In the genomic region with DNA sequence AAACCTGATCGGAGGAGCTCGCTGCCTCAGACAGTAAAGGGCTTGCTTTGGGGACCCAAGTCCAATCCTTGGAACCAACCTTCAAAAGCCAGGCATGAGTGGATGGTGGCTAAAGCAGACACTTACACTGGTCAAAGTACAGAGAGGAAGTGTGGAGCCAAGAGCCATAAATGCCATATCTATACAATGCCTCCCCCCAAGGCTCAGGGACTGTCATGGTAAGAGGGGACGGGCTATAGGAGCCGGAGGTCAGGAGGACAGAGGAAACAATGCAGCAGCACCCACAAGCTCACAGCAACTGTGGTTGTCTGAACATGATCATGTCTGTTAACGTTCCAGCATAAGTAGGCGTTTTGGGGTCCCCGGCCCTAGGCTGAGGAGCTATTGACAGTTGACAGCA, we compare ENCODE assay signal across 31 mouse cellular contexts. TPM values are rescaled to one million over a fixed set of nuclear protein-coding genes. Genes with fewer than 3 reads are reported as not detected.
DNase-seq lines count a peak whose midpoint lies in the region; ATAC-seq and TF ChIP-seq lines count a peak whose summit lies in the region.
"Had no signal": no experiment of that assay in that cellular context is flagged by ENCODE, and none has a peak within 500 bp of the region (broad histone marks: within the 10 kb centered on the region; RNA-seq: fewer than 3 reads in every experiment).

No protein-coding gene starts in this region.

- H3K4me1 ChIP-seq in heart, embryonic 10.5 days: peaks cover 4% of the 10 kb centered on the region; the same call in 1 of the 2 replicates
- H3K4me1 ChIP-seq in midbrain, embryonic 13.5 days (replicated peaks): no peaks in the 10 kb centered on the region
- no peaks in the 10 kb centered on the region for H3K4me1 ChIP-seq in midbrain, embryonic 16.5 days (ENCODE audit: control insufficient read depth, insufficient read depth, low read length)
- H3K4me1 ChIP-seq in intestine, embryonic 16.5 days (ENCODE audit: control insufficient read depth, insufficient read depth, low read length): no peaks in the 10 kb centered on the region
- peaks cover 8% of the 10 kb centered on the region; the same call in 1 of the 2 replicates for H3K4me1 ChIP-seq in small intestine, adult 2 months (ENCODE audit: control insufficient read depth, insufficient read depth, insufficient read length, low read length)
- H3K4me1 ChIP-seq: embryonic facial prominence, embryonic 13.5 days; forebrain, embryonic 12.5 days had no signal

- no peak overlapping the region for H3K4me3 ChIP-seq in heart, embryonic 10.5 days
- H3K4me3 ChIP-seq in midbrain, embryonic 13.5 days (replicated peaks): no peak overlapping the region
- H3K4me3 ChIP-seq in midbrain, embryonic 16.5 days (ENCODE audit: low read depth, low read length): no peak overlapping the region
- no peak overlapping the region for H3K4me3 ChIP-seq in intestine, embryonic 16.5 days (ENCODE audit: low read length)
- no peak overlapping the region for H3K4me3 ChIP-seq in small intestine, adult 2 months (ENCODE audit: low read depth, low read length)
- H3K4me3 ChIP-seq: embryonic facial prominence, embryonic 13.5 days; embryonic facial prominence, embryonic 15.5 days; erythroblast, embryonic 14.5 days; forebrain, embryonic 10.5 days; forebrain, embryonic 12.5 days had no signal

- H3K9me3 ChIP-seq in heart, embryonic 10.5 days: no peaks in the 10 kb centered on the region
- H3K9me3 ChIP-seq in midbrain, embryonic 13.5 days: no peaks in the 10 kb centered on the region
- no peaks in the 10 kb centered on the region for H3K9me3 ChIP-seq in midbrain, embryonic 16.5 days (replicated peaks; ENCODE audit: control insufficient read depth, low read length, poor library complexity, severe bottlenecking)
- no peaks in the 10 kb centered on the region for H3K9me3 ChIP-seq in intestine, embryonic 16.5 days (ENCODE audit: control insufficient read depth, low read length)
- H3K9me3 ChIP-seq: embryonic facial prominence, embryonic 13.5 days; embryonic facial prominence, embryonic 15.5 days; forebrain, embryonic 10.5 days; forebrain, embryonic 12.5 days had no signal

- TF ChIP-seq CTCF in small intestine, adult 2 months (IDR thresholded peaks at IDR 0.05; ENCODE audit: extremely low read depth, insufficient read length, insufficient replicate concordance, low read depth, low read length): no peak

- ATAC-seq in midbrain, embryonic 13.5 days: peak; percentile 40; the same call in 1 of the 2 replicates
- ATAC-seq in midbrain, embryonic 16.5 days: no peak
- ATAC-seq in intestine, embryonic 16.5 days: peak; percentile 91

- no peak overlapping the region for H3K4me2 ChIP-seq in midbrain, embryonic 13.5 days (replicated peaks)
- no peak overlapping the region for H3K4me2 ChIP-seq in midbrain, embryonic 16.5 days (ENCODE audit: low read length)
- H3K4me2 ChIP-seq in intestine, embryonic 16.5 days (ENCODE audit: low read depth, low read length): no peak overlapping the region
- H3K4me2 ChIP-seq: embryonic facial prominence, embryonic 13.5 days; embryonic facial prominence, embryonic 15.5 days; forebrain, embryonic 12.5 days had no signal

- TF ChIP-seq POLR2A in small intestine, adult 2 months (IDR thresholded peaks at IDR 0.05; ENCODE audit: low read depth, low read length): no peak

- peak; percentile 74 for DNase-seq in heart, adult 11 months
- no peak for DNase-seq in heart, embryonic 10.5 days (ENCODE audit: low spot score)
- no peak for DNase-seq in layer of hippocampus, postnatal 10 days (ENCODE audit: low spot score in 2 of 2)
- DNase-seq in retina, postnatal 1 day: no peak
- DNase-seq: adrenal gland, adult 2 months; adrenal gland, postnatal 10 days; adrenal gland, postnatal 25 days; B cell, adult 2 months; cerebellum, adult 11 months; cerebellum, adult 18-20 months; cerebellum, adult 8-10 months; cerebellum, adult 9-11 months; cerebellum, postnatal 14 days; cerebellum, postnatal 36 days; embryo, embryonic 11 days had no signal

- peaks cover 9% of the 10 kb centered on the region; the same call in 1 of the 2 replicates for H3K27me3 ChIP-seq in heart, embryonic 10.5 days (ENCODE audit: insufficient read depth, poor library complexity, severe bottlenecking)
- no peaks in the 10 kb centered on the region for H3K27me3 ChIP-seq in midbrain, embryonic 13.5 days
- no peaks in the 10 kb centered on the region for H3K27me3 ChIP-seq in midbrain, embryonic 16.5 days (ENCODE audit: control insufficient read depth, insufficient read depth, low read depth, low read length)
- H3K27me3 ChIP-seq in intestine, embryonic 16.5 days (replicated peaks; ENCODE audit: control insufficient read depth, insufficient read depth, low read length): no peaks in the 10 kb centered on the region
- no peaks in the 10 kb centered on the region for H3K27me3 ChIP-seq in small intestine, adult 2 months (ENCODE audit: control insufficient read depth, insufficient read depth, low read length)
- H3K27me3 ChIP-seq: embryonic facial prominence, embryonic 13.5 days; embryonic facial prominence, embryonic 15.5 days; forebrain, embryonic 12.5 days had no signal

- 77% methylated on average over 7 of the region's 7 CpGs for WGBS in heart, embryonic 10.5 days
- 89% methylated on average over 7 of the region's 7 CpGs for WGBS in midbrain, embryonic 13.5 days
- WGBS in midbrain, embryonic 16.5 days: 90% methylated on average over 7 of the region's 7 CpGs
- WGBS in intestine, embryonic 16.5 days: 74% methylated on average over 7 of the region's 7 CpGs
- WGBS in small intestine, adult 2 months: 43% methylated on average over 7 of the region's 7 CpGs

- H3K27ac ChIP-seq in heart, embryonic 10.5 days: no peak overlapping the region
- no peak overlapping the region for H3K27ac ChIP-seq in midbrain, embryonic 13.5 days
- H3K27ac ChIP-seq in midbrain, embryonic 16.5 days (ENCODE audit: low read length): no peak overlapping the region
- H3K27ac ChIP-seq in intestine, embryonic 16.5 days (ENCODE audit: low read length): no peak overlapping the region; the same call in 1 of the 2 replicates
- peak overlapping the region; percentile 7 for H3K27ac ChIP-seq in small intestine, adult 2 months (ENCODE audit: insufficient read depth, low read depth, low read length)
- H3K27ac ChIP-seq: embryonic facial prominence, embryonic 13.5 days; embryonic facial prominence, embryonic 15.5 days; forebrain, embryonic 10.5 days; forebrain, embryonic 12.5 days had no signal

- H3K9ac ChIP-seq in midbrain, embryonic 13.5 days (replicated peaks): no peak overlapping the region
- no peak overlapping the region for H3K9ac ChIP-seq in midbrain, embryonic 16.5 days (ENCODE audit: low read depth, low read length)
- H3K9ac ChIP-seq in intestine, embryonic 16.5 days (ENCODE audit: low read depth, low read length): no peak overlapping the region
- H3K9ac ChIP-seq: embryonic facial prominence, embryonic 13.5 days; embryonic facial prominence, embryonic 15.5 days; forebrain, embryonic 12.5 days had no signal

- H3K36me3 ChIP-seq in heart, embryonic 10.5 days: no peaks in the 10 kb centered on the region
- H3K36me3 ChIP-seq in midbrain, embryonic 13.5 days: no peaks in the 10 kb centered on the region
- H3K36me3 ChIP-seq in midbrain, embryonic 16.5 days (ENCODE audit: control insufficient read depth, insufficient read depth, low read length): no peaks in the 10 kb centered on the region
- no peaks in the 10 kb centered on the region for H3K36me3 ChIP-seq in intestine, embryonic 16.5 days (ENCODE audit: control insufficient read depth, insufficient read depth, low read length)
- no peaks in the 10 kb centered on the region for H3K36me3 ChIP-seq in small intestine, adult 2 months (ENCODE audit: control insufficient read depth, insufficient read depth, low read length)
- H3K36me3 ChIP-seq: embryonic facial prominence, embryonic 13.5 days; embryonic facial prominence, embryonic 15.5 days; forebrain, embryonic 10.5 days; forebrain, embryonic 12.5 days had no signal

RNA-seq across cellular contexts. Expression of gene Spty2d1, which starts 16.2 kb away (rescaled TPM):
- 14.4 and 15.6 TPM in 2 replicates for polyA plus RNA-seq in heart, embryonic 10.5 days (2016; fragmentation: Nextera tagmentation; extraction: Ambion mirVana)
- 9.5 and 9.6 TPM in 2 replicates for polyA plus RNA-seq in midbrain, embryonic 13.5 days (2015; fragmentation: Nextera tagmentation; extraction: Ambion mirVana)
- polyA plus RNA-seq in midbrain, embryonic 16.5 days (2015; fragmentation: Nextera tagmentation; extraction: Ambion mirVana): 7.4 and 8.5 TPM in 2 replicates
- 15.2 and 16.5 TPM in 2 replicates for polyA plus RNA-seq in intestine, embryonic 16.5 days (2015; fragmentation: Nextera tagmentation; extraction: Ambion mirVana)
- 2.2 and 3.6 TPM in 2 replicates for polyA plus RNA-seq in small intestine, adult 2 months (2012; rRNA removed)
- total RNA-seq in layer of hippocampus, postnatal 10 days (2021): 10 to 100 TPM; 11.0 TPM

RNA-seq across cellular contexts. Expression of gene Tmem86a, which starts 25.9 kb away (rescaled TPM):
- 14.8 and 19.9 TPM in 2 replicates for polyA plus RNA-seq in heart, embryonic 10.5 days (2016; fragmentation: Nextera tagmentation; extraction: Ambion mirVana)
- polyA plus RNA-seq in midbrain, embryonic 13.5 days (2015; fragmentation: Nextera tagmentation; extraction: Ambion mirVana): 21.5 and 22.6 TPM in 2 replicates
- polyA plus RNA-seq in midbrain, embryonic 16.5 days (2015; fragmentation: Nextera tagmentation; extraction: Ambion mirVana): 22.9 and 24.1 TPM in 2 replicates
- polyA plus RNA-seq in intestine, embryonic 16.5 days (2015; fragmentation: Nextera tagmentation; extraction: Ambion mirVana): 59.3 and 63.1 TPM in 2 replicates
- 41.3 and 385 TPM in 2 replicates for polyA plus RNA-seq in small intestine, adult 2 months (2012; rRNA removed)
- 10 to 100 TPM; 14.7 to 15.5 TPM for total RNA-seq in layer of hippocampus, postnatal 10 days (2021)

RNA-seq across cellular contexts. Expression of gene Gm9999, which starts 41.1 kb away (rescaled TPM):
- not detected in 2 replicates for polyA plus RNA-seq in heart, embryonic 10.5 days (2016; fragmentation: Nextera tagmentation; extraction: Ambion mirVana)
- not detected in 2 replicates for polyA plus RNA-seq in midbrain, embryonic 13.5 days (2015; fragmentation: Nextera tagmentation; extraction: Ambion mirVana)
- not detected in 2 replicates for polyA plus RNA-seq in midbrain, embryonic 16.5 days (2015; fragmentation: Nextera tagmentation; extraction: Ambion mirVana)
- polyA plus RNA-seq in intestine, embryonic 16.5 days (2015; fragmentation: Nextera tagmentation; extraction: Ambion mirVana): not detected in 2 replicates
- not detected in 2 replicates for polyA plus RNA-seq in small intestine, adult 2 months (2012; rRNA removed)
- not detected for total RNA-seq in layer of hippocampus, postnatal 10 days (2021)
- total RNA-seq: adrenal gland, adult 2 months; adrenal gland, postnatal 10 days; adrenal gland, postnatal 25 days; adrenal gland, postnatal 4 days; common myeloid progenitor, adult 5-6 weeks; ES-E14; MEL had no signal
- polyA plus RNA-seq: adrenal gland, adult 2 months; brain, embryonic 14.5 days; embryonic facial prominence, embryonic 11.5 days; embryonic facial prominence, embryonic 13.5 days; embryonic facial prominence, embryonic 15.5 days; erythroblast, embryonic 14.5 days; forebrain, embryonic 10.5 days; forebrain, embryonic 12.5 days; forebrain, embryonic 14.5 days had no signal
